Mouse (Mus musculus): Measurements from ENCODE around the gene Mta1.

The Mta1 gene

DNA sequence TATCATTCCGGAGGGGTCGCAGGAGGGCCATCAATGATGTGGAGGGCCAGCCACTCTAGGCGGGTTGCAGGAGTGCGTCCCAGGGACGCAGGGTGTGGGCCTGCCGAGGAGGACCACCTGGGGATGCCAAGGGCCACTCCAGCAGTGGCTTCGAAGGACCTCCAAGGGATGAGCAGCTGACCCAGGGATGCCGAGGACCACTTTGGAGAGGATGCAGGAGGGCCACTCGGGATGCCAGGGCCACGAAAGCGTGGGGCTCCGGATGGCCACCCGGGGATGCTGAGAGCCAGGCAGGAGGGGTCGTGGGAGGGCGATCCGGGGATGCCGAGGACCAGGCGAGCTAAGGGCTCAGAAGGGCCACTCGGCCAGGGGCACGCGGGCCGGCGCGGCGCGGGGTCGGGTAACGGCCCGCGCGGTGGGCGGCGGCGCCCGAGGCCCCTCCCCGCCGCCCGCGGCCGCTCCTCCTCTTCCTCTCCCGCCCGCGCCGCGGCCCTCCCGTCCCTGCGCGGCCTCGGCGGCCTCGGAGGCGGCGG is at the start of gene Mta1:
TSS of gene Mta1 (plus strand) at position 530 of the 533 bp plus-strand sequence.
- ATAC-seq (ENCODE audit: low TSS enrichment), result peak; percentile 51; the same call in 1 of the 2 replicates

DNA sequence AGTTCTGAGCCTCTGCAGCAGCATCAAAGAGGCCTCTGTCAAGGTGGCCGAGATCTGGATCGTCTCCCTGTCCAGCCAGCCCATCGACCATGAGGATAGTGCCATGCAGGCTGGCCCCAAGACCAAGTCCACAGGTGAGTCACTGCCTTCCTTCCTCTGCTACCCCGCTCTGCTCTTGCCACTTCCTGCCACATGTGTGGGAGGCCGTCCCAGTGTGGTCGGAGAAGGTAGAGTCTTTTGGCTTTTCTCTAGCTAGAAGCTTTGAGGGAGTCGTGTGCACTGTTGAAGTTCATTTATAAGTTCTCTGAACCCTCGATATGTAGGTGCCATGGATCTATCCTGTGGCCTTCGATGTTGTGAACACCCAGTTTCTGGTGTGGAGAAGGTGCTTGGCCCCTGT is 48.2 kb upstream of the Mta1 start:
- ATAC-seq (ENCODE audit: low TSS enrichment), result no peak

DNA sequence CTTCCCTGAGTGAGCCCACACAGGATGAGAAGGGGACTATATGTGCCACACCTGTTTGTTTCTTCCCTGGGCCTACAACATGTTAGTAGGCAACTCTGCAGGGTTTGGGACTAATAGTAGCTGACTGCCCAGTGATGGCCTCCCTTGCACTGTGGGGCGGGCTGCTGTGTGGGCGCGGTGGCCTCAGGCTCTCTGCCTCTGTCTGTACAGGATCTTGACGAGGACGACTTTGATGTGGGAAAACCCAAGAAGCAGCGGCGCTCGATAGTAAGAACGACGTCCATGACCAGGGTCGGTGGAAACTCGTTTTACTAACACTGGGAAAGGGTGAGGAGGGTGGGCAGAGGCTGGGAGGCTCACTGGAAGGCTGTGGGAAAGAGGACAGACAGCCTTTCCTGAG is 47.4 kb upstream of the Mta1 start:
- no peak for ATAC-seq (ENCODE audit: low TSS enrichment)

DNA sequence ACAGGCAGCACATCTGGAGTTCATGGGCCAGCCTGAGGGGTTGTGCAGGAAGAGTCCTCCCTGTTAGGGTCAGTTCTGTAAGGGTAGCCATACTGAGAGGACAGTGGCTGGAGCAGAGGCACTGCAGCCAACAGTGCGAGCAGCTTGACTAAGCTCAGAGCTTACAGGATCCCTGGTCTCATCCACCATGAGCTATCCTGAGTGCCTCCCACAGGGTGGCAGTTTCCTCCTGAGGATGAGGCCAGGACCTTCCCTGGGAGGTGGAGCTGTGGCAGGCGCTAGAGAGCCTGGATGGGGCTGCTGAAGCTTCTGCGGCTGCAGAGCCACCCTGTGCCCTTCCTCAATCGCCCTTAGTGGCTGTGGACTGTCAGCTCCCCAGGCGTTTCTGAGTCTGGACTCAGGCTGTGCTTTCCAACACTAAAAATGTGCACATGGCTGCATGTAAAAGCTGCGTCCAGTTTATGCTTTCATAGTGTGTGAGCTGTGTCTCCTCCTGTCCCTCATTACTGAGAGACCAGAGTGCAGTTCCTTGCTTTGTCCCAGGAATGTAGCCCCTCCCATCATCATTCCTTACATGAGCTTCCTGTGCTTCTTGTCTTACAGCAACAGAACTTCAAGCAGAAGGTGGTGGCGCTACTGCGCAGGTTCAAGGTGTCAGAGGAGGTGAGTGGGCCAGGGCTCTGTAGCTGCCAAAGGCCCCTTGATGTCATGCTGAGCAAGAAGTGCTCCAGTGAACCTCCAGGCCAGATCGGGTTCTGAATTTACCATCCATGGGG is 46.3 kb upstream of the Mta1 start:
- ATAC-seq (ENCODE audit: low TSS enrichment), result no peak

DNA sequence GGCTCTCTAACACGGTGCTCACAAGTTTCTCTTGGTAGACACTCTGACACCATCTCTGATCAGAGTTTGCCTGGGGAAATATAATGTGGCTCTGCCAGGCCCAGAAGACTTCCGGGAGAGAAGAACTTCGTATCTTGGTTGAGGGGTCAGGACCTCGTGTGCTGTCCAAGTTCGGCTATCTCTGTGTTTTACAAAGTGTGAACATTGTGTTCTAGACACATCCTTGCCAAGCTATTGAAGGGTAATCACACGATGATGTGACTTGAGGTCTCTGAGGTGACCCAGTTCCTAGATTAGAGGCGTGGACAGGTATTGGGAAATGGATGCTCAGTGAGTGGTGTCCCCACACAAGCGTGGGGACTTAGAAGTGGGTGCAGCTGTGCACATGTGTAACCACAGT is 42.0 kb upstream of the Mta1 start:
- ATAC-seq (ENCODE audit: low TSS enrichment), result no peak

DNA sequence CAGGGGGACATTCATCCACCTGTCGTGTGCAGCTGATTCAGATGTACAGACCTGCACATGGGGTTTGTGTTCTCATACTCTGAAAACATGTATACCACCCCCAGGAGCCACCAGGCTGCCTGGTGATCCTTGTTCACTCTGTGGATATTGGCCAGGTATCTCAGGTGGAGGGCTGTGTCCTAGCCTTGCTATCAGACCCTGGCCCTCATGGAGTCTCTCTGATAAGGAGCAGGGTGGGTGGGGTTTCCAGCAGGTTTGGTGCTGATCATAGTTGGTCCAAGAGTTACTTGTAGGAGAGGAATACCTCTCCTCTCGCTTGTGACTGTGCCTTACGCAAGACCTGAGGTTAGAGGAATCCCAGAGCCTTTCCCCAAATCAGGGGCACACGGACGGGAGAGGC is 37.9 kb upstream of the Mta1 start:
- ATAC-seq (ENCODE audit: low TSS enrichment), result no peak

DNA sequence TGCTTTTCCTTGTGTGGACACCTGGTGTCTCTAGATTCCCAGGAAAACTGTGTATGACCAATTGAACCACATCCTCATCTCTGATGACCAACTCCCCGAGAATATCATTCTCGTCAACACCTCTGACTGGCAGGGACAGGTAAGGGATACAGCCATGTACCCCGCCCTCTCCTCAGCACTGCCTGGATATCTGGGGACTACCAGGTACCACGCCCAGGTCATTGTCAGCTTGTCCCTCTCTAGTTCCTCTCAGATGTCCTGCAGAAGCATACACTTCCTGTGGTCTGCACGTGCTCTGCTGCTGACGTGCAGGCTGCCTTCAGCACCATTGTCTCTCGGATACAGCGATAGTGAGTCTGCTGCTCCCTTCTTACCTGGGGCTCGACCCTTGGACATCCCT is 36.5 kb upstream of the Mta1 start:
- ATAC-seq (ENCODE audit: low TSS enrichment), result no peak

DNA sequence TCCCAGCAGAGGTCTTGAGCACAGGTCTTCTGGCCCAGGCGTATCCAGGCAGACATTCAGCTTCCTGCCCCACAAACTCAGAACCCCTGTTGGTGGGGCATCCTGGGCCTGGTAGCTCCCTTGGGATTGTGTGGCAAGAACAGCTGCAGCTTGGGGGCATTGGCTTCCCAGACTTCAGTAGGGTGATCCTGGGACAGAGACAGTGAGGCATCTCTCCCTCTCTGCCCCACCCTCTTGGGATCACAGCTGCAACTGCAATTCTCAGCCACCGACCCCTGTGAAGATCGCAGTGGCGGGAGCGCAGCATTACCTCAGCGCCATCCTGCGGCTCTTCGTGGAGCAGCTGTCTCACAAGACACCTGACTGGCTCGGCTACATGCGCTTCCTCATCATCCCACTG is 35.9 kb upstream of the Mta1 start:
- no peak for ATAC-seq (ENCODE audit: low TSS enrichment)

DNA sequence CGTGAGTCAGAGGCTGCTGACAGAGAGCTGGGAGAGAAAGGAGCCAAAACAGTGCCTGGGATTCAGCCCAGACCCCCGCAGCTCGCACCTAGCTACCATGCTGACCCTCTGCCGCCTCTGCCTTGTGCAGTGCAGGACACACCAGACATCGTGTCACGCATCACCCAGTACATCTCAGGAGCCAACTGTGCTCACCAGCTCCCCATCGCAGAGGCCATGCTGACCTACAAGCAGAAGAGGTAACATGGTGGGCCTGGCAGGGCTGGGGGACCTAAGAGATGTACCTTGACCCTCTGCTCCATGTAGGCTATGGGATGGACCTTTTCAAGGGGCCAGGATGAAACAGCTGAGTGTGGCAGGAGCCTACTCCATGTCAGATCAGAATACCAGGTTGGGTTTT is 34.4 kb upstream of the Mta1 start:
- ATAC-seq (ENCODE audit: low TSS enrichment), result no peak

DNA sequence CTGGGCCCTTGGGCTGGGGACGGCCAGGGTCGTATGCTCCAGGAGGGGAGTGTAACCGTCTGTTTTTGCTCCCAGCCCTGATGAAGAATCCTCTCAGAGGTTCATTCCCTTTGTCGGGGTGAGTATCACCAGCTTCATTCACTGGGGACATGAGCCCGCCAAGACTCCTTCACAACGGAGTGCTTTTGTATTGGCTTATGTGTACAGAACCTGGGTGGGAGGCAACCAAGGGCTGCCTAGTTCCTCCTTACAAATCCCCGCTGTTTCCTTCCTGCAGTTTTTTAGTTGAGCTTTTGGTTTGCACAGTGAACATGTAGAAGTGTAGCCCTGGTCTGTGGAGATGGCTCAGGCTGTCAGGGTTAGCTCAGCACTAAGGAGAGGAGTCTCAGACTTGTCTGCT is 30.1 kb upstream of the Mta1 start:
- ATAC-seq (ENCODE audit: low TSS enrichment), result no peak

DNA sequence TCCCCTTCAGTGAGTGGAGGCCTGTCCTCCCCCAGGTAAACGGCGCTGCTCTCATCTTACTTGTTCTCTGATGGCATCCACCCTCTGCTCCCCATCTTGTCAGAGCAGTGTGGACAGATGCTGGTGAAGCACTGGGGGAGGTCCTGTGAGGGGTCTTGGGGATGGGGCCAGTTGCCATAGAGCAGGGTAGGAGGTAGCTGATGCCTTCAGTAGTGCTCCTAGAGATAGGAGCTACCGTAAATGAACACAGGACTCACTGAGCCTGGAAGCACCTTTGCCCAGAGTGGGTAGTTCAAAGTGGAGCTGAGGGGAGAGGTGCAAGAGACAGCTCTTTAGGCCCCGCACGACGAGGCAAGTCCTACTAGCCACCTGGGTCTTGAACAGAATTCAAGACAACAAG is 28.7 kb upstream of the Mta1 start:
- no peak for ATAC-seq (ENCODE audit: low TSS enrichment)

DNA sequence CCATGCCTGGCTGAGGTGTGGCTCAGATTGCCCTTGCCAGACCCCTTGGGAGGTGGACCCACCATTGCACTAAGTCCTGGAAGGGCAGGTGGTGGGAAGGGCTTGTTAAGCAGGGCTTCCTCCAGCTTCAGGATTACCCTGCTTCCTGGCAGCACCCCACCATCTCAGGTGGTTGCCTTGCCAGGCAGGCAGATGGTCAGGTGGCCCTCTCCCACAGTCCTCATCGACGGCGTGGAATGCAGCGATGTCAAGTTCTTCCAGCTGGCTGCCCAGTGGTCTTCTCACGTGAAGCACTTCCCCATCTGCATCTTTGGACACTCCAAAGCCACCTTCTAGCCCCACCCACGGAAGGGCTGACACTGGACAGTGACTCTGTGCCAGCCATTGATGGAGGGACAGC is 26.8 kb upstream of the Mta1 start:
- ATAC-seq (ENCODE audit: low TSS enrichment), result no peak

DNA sequence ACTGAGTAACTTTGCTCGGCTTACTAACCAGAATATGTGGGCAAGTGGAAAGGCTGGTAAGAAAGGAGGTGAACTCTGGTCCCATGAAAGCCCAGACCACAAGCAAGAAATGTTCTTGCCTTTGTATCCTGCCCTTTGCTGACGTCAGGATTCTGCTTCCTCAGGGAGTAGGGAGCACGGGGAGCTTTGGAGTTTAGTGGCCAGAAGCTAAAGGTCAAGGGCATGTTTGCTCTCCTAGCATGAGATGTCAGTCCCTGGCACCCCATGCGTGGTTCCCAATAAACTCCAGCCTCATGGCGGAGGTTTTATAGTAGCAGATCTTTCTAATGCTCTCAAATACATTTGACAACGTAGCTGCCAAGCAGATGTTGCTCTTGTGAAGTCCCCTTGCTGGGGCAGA is 26.3 kb upstream of the Mta1 start:
- ATAC-seq (ENCODE audit: low TSS enrichment), result no peak

DNA sequence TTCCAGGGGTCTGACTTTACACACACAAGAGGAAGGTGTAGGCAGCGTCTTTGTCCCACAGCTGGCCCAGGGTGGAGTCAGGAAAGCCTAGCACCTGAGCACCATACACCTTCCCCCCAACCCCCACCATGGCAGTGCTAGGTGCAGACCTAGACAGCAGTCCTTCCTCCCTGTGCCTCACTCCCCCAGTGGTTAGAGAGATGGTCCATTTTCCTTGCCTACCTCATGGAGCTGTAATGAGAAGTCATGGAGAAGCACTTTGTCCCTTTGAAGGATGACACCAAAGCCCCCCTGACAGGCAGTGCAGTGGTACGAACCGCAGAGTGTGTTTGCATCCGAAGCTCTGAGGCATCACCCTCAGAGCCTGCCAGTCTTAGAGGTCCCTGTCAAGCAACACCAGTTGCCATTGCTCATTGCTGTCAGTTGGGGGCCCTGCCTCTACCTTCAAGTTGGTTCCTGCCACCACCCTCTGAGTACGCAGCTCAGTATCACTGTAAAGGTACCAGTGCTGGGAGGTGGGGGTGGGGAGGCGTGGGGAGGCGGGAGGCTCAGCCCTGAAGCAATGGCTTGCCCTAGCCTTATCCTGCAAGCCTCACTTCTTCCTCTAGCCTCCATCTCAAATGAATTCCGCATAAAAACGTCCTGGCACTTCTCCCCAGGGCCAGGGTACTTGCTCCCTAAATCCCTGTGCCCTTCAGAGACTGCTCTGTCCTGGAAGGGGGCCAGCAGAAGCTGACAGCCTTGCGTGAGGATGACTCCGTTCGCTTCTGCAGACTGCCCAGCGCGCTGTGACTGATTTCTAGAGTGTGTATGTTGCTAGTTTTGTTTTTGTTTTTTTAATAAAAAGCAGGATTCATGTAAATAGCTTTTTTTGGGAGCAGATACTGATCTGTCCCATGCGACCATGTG is 24.4 kb upstream of the Mta1 start:
- peak; percentile 43; the same call in 1 of the 2 replicates for ATAC-seq (ENCODE audit: low TSS enrichment)

DNA sequence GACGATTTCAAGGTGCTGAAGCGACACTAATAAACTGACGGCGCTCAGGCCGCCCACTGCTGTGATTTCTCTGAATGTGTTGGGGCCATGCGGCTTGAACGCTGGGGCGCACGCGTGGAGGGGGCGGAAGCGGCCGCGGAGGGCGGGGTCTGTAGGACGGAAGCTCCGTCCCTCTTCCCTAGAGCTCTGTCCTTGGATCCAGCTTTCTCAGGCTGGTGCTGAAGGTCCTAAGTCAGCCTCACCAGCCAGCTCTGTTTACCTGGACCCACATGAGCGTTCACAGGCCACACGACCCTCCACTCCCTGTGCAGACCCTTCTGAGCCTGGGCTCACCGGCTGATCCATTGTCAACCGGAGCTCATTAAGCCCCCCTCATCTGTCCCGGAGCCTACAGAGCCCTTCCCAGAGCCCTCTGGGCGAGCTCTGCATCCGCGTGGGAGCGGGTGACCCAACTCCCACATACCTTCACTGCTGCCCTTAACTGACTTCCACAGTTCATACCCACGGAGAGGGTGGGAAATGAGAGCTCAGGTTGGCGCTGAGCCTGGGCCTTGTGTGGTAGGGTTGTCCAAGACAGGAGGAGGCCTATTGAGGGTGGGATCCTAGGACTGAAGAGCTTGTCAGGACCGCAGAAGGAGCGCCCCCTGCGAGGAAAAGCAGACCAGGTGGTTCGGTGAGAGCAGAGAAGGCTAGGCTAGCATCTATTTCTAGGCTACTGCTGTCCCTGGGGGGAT is 23.6 kb upstream of the Mta1 start, which contains the start of gene Tex22:
TSS of gene Tex22 (plus strand) at position 174 of the 734 bp plus-strand sequence.
- peak; percentile 89 for ATAC-seq (ENCODE audit: low TSS enrichment)

DNA sequence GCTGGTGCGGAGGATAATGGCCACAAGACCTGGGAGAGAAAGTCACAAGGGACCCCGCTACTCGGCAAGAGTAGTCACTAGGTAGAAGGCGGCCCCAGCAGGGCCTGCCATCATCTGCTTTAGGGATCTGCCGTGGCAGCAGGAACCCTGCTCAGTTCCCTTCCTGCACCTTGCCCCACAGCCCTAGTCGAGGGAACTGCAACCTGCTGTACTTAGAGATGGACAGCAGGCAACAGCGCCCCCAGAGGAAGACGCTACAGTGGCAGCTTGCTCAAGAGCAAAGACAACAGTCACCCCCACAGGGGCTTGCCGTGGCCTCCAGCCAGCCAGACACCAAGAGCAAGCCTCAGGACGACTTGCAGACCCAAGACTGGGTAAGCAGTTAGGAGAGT is 23.0 kb upstream of the Mta1 start:
- ATAC-seq (ENCODE audit: low TSS enrichment), result peak; percentile 81

DNA sequence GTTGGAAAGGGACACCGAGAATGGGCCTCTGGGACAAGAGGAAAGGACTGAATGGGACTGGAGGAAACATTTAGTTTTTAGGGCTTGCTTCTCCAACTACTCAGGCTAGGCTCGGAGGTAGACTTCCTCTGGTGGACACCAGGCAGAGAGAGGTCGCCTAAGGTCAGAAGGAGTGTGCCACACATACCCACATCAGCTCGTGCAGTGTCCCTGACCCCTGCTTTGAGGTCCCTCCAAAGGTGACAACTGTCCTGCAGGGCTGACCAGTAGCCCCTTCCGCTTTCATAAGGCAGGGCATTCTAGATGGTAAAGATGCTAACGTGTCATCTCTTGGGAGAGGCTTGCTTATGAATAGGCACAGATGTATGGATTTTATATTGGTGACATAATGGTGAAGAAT is 22.6 kb upstream of the Mta1 start:
- ATAC-seq (ENCODE audit: low TSS enrichment), result no peak

DNA sequence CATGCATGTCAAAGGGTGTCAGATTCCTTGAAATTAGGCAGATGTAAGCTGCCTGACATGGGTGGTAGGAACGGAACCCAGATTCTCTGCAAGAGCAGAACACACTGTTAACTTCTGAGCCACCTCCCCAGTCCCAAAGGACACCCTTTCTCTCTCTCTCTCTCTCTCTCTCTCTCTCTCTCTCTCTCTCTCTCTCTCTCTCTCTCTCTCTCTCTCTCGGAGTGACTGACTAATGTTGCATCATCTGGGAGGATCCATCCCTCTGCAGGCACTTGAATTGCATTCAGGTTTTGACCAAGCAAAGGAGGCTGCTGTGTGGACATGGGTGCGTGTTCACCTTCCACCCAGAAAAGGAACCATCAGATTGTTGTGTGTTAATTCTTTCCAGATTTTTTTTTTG is 10.8 kb upstream of the Mta1 start:
- no peak for ATAC-seq (ENCODE audit: low TSS enrichment)

DNA sequence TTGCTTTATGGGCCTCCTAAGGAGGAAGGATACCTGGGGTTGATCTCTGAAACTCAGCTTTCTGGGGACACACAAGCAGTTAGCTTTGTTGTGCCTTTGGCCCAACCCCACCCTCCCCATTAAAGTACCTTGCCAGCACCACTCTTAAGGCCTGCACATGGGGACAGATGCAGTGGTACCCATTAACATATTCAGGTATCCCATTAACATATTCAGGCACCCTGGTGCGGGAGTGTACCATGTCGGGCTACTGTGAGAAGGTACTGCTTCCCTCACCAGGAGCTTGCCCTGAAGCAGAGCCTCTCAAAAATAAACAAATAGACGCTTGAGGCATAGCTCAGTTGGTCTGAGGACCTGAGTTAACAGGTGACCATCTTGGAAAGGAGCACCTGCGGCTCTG is 10.1 kb upstream of the Mta1 start:
- ATAC-seq (ENCODE audit: low TSS enrichment), result no peak

DNA sequence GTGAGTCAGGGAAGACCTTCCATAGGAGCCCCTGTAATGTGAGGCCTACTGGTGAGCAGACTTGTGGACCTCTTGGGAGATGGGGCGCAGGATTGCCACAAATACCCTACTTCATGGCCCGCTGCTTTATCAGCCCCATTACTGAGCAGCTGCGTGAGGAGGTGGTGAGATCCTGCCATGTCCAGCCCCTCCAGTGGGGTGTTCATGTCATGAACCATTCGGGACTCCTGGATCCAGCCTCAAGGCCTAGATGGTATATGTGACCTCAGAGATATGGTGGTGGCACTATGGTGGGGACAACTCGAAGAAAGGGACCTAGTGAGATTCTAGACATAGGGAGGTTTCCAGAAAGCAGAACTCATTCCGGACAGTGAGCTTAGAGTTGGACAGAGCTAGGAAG is 9.0 kb upstream of the Mta1 start:
- no peak for ATAC-seq (ENCODE audit: low TSS enrichment)

DNA sequence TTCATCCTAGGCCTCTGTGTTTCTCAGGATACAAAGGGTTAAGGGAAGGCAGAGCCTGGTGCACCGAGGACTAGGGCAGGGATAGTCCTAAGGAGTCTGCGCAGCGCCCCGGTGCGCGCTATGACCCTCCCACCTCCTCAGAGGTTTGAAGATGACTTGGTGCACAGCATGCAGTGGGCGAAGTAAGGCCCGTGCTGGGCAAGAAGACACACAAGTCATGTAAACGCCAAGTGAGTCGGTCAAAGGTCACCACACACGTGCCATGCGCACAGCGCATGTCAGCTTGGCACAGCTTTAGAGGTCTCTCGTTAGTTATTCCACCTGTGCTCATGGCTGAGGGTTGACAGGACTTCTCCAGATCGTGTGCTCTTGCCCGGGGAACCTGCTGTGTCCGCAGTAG is 8.0 kb upstream of the Mta1 start:
- no peak for ATAC-seq (ENCODE audit: low TSS enrichment)

DNA sequence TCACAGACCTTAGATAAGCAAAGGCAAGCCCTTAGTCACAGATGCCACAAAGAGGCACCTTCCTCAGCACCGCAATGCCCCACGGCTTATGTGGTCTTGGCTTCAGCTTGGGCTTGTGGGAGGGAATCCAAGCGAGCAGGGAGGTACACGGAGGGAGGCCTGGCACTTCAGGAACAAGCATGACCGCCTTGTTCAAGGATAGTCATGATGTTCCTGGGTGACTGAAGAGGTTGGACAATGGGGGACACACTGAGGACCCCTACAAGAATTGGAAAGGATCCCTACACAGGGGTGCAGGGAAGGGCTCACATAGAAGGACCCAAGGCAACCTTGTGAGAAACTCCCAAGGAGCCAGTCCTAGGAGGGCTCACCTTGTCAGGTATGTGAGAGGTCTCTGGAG is 1.0 kb upstream of the Mta1 start:
- ATAC-seq (ENCODE audit: low TSS enrichment), result no peak

Data from frontal cortex, adult (tissue).